Mouse (Mus musculus) liver, embryonic 14.5 days (tissue): Measurements from ENCODE around the gene Leap2.

ENCODE experiments used
- CTCF ChIP-seq: IDR thresholded peaks from 2 replicates; pipeline ENCODE4 v1.5.1; 2016; ENCODE audit warnings: antibody characterized with exemption, low read depth, control low read depth
- EP300 ChIP-seq: IDR thresholded peaks from 2 replicates; pipeline ENCODE4 v1.6.1; 2016; ENCODE audit warnings: antibody characterized with exemption, low read depth

DNA sequence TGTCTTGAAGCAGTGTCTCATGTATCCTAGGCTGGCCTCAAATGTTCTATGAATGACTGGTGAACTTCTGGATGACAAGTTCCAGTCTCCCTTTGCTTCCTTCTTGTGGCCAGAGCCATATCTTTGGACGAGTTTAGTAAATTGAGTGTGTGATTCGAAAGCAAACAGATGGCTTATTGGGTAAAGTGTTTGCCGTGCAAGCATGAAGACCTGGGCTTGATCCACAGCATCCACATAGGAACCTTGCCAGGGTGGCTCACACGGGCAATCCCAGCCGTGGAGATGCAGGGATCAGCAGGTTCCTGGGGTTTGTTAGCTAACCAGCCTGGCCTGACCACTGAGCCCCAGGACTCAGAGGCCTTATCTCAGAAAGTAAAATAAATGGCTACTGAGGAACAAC is 30.1 kb upstream of the Leap2 start:
- TF ChIP-seq CTCF (no peak), EP300 (no peak)
